Mouse (Mus musculus): Measurements from ENCODE around the gene Sorbs2. TPM values are rescaled to one million over a fixed set of nuclear protein-coding genes. Genes with fewer than 3 reads are reported as not detected.

Gene Sorbs2
- 44.6 TPM for polyA plus RNA-seq (2014; fragmentation: Illumina TruSeq; extraction: RNeasy Lipid Tissue Mini Kit (QIAGEN cat#74804); ENCODE audit: low read depth, low replicate concordance)

DNA sequence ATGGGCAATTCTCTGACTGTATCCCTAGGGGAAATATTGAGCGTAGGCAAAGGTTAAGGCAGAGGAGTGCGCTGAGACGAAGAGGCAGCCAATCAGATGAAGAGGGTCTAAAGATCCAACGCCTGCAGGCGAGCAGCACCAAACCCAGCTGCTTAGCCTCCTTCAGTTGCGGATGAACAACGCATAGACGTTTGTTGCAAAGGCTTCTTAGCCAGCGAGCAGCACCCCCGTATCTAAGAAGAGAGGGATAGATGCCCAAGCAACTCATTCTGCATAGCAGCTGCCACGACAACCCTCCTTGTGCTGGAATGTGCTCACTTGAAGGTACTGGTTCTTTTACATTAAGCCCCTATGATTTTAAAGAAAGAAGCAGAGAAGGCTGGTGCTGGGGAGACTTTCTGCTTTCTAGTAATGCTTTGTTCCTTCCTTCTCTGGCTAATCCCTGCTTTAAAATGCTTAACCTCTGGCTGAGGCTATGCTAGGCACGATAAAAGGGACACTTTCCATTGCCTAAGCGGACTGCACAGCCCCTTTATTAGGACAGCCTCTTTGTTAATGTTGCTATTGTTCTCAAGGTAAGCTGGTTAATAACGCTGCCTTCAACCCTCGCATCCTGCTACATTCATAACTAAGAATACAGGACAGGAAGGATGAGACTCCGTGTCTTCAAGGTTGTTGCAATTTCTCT is at the start of gene Sorbs2:
Gene Sorbs2 (plus strand): TSS at position 155 of the 688 bp plus-strand sequence.

Other genes with a start within 250 kb of the Sorbs2 start
- gene F11, start 245.8 kb upstream of the Sorbs2 start, polyA plus RNA-seq (2014; fragmentation: Illumina TruSeq; extraction: RNeasy Lipid Tissue Mini Kit (QIAGEN cat#74804); ENCODE audit: low read depth, low replicate concordance): not detected
- 4.9 TPM for gene Klkb1, start 212.9 kb upstream of the Sorbs2 start, polyA plus RNA-seq (2014; fragmentation: Illumina TruSeq; extraction: RNeasy Lipid Tissue Mini Kit (QIAGEN cat#74804); ENCODE audit: low read depth, low replicate concordance)
- gene Gm45753, start 199.3 kb upstream of the Sorbs2 start, polyA plus RNA-seq (2014; fragmentation: Illumina TruSeq; extraction: RNeasy Lipid Tissue Mini Kit (QIAGEN cat#74804); ENCODE audit: low read depth, low replicate concordance): 1.4 TPM
- gene Cyp4v3, start 174.6 kb upstream of the Sorbs2 start, polyA plus RNA-seq (2014; fragmentation: Illumina TruSeq; extraction: RNeasy Lipid Tissue Mini Kit (QIAGEN cat#74804); ENCODE audit: low read depth, low replicate concordance): 10.7 TPM
- 43.0 TPM for gene Fam149a, start 125.5 kb upstream of the Sorbs2 start, polyA plus RNA-seq (2014; fragmentation: Illumina TruSeq; extraction: RNeasy Lipid Tissue Mini Kit (QIAGEN cat#74804); ENCODE audit: low read depth, low replicate concordance)
- gene Tlr3, start 96.7 kb upstream of the Sorbs2 start, polyA plus RNA-seq (2014; fragmentation: Illumina TruSeq; extraction: RNeasy Lipid Tissue Mini Kit (QIAGEN cat#74804); ENCODE audit: low read depth, low replicate concordance): 32.3 TPM